Mouse (Mus musculus): ENCODE results near the gene Eef2. TPM values are rescaled to one million over a fixed set of nuclear protein-coding genes. Genes with fewer than 3 reads are reported as not detected.
"Not testable (repeated sequence)": the region's sequence is repeated elsewhere in the genome, so short reads cannot be mapped to it uniquely, and the experiment has no call there.

Gene Eef2
- polyA plus RNA-seq, 1 experiment, result 2,442 TPM

GRCm38 (mm10) chr10:81174617-81175344 lies 1.6 kb upstream of the Eef2 start:
- Histone ChIP-seq H3K27ac (ENCODE audit: insufficient read depth, low read length) (peak overlapping the region; percentile 64), H3K9ac (ENCODE audit: low read depth, poor library complexity, severe bottlenecking) (peak overlapping the region; percentile 37), H3K4me3 (ENCODE audit: low read depth, low read length) (peak overlapping the region; percentile 68), H3K27me3 (ENCODE audit: control insufficient read depth, insufficient read depth, low read length, poor library complexity, severe bottlenecking) (no peaks in the 10 kb centered on the region), H3K36me3 (ENCODE audit: control insufficient read depth, insufficient read depth, low read length, poor library complexity, severe bottlenecking) (peaks cover 29% of the 10 kb centered on the region), H3K4me1 (ENCODE audit: control insufficient read depth, insufficient read depth, low read length) (no peaks in the 10 kb centered on the region), H3K9me3 (replicated peaks; ENCODE audit: control insufficient read depth, insufficient read depth, low read length, poor library complexity, severe bottlenecking) (no peaks in the 10 kb centered on the region)
- no peak for TF ChIP-seq POLR2A (IDR thresholded peaks at IDR 0.05; ENCODE audit: insufficient read depth, low read length)
- no peak for TF ChIP-seq CTCF (IDR thresholded peaks at IDR 0.05; ENCODE audit: low read depth, low read length)
- no peak for TF ChIP-seq EP300 (IDR thresholded peaks at IDR 0.05; ENCODE audit: insufficient read depth, low read depth, low read length)

GRCm38 (mm10) chr10:81175345-81175701 lies 1.1 kb upstream of the Eef2 start:
- H3K27me3 ChIP-seq (ENCODE audit: control insufficient read depth, insufficient read depth, low read length, poor library complexity, severe bottlenecking); H3K4me3 ChIP-seq (ENCODE audit: low read depth, low read length); H3K9me3 ChIP-seq (replicated peaks; ENCODE audit: control insufficient read depth, insufficient read depth, low read length, poor library complexity, severe bottlenecking); H3K4me1 ChIP-seq (ENCODE audit: control insufficient read depth, insufficient read depth, low read length): not testable (repeated sequence)
- Histone ChIP-seq H3K36me3 (ENCODE audit: control insufficient read depth, insufficient read depth, low read length, poor library complexity, severe bottlenecking) (peaks cover 34% of the 10 kb centered on the region), H3K27ac (ENCODE audit: insufficient read depth, low read length) (peak overlapping the region; percentile 39; the same call in 1 of the 2 replicates), H3K9ac (ENCODE audit: low read depth, poor library complexity, severe bottlenecking) (peak overlapping the region; percentile 37; the same call in 1 of the 2 replicates)

DNA sequence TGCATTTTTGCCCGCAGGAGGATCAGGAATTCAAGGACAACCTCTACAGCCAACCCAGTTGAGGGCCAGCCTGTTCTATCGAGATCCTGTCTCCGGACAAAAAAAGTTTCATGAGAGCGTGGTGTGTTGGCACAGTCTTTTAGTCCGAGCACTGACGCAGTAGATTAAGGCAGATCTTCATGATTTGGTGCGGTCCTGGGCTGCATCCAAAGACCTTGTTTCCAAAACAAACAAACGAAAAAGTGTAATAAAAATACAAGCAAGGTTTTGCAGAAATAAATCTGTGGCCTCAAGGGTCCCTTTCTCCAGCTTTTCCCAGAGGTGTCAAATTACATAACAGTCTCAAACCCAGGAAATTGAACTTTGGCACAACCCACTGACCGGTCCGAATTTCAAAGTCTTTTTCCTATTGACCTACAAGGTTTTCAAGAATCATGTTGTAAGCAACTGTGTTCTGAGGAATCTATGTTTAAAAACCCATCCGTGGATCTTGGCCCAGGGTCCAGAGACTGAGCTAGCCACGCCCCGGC lies 430 bp upstream of the Eef2 start:
- peak overlapping the region; percentile 39 for H3K27ac ChIP-seq (ENCODE audit: insufficient read depth, low read length)
- no peaks in the 10 kb centered on the region for H3K9me3 ChIP-seq (replicated peaks; ENCODE audit: control insufficient read depth, insufficient read depth, low read length, poor library complexity, severe bottlenecking)
- H3K9ac ChIP-seq (ENCODE audit: low read depth, poor library complexity, severe bottlenecking), result peak overlapping the region; percentile 37; the same call in 1 of the 2 replicates

DNA sequence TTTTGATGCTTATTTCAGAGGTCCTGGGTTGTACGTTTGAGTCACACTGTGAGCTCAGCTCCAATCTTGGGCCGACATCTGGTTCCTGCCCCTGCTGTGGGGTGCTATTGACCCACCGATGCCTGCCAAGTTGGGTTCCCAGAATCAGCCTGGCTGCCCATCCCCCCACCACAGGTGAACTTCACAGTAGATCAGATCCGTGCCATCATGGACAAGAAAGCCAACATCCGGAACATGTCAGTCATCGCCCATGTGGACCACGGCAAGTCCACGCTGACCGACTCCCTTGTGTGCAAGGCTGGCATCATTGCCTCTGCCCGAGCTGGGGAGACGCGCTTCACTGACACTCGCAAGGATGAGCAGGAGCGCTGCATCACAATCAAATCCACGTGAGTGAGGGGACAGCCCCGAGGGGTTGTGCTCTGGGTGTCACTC lies 1.1 kb downstream of the Eef2 start:
- Histone ChIP-seq H3K4me1 (ENCODE audit: control insufficient read depth, insufficient read depth, low read length) (no peaks in the 10 kb centered on the region), H3K4me3 (ENCODE audit: low read depth, low read length) (peak overlapping the region; percentile 70), H3K27ac (ENCODE audit: insufficient read depth, low read length) (peak overlapping the region; percentile 49), H3K27me3 (ENCODE audit: control insufficient read depth, insufficient read depth, low read length, poor library complexity, severe bottlenecking) (no peaks in the 10 kb centered on the region), H3K9ac (ENCODE audit: low read depth, poor library complexity, severe bottlenecking) (peak overlapping the region; percentile 93), H3K9me3 (replicated peaks; ENCODE audit: control insufficient read depth, insufficient read depth, low read length, poor library complexity, severe bottlenecking) (no peaks in the 10 kb centered on the region), H3K36me3 (ENCODE audit: control insufficient read depth, insufficient read depth, low read length, poor library complexity, severe bottlenecking) (peaks cover 53% of the 10 kb centered on the region)
- no peak for TF ChIP-seq CTCF (IDR thresholded peaks at IDR 0.05; ENCODE audit: low read depth, low read length)
- TF ChIP-seq POLR2A (IDR thresholded peaks at IDR 0.05; ENCODE audit: insufficient read depth, low read length), result no peak
- no peak for TF ChIP-seq EP300 (IDR thresholded peaks at IDR 0.05; ENCODE audit: insufficient read depth, low read depth, low read length)

More for the DNA sequence above, 430 bp upstream of the Eef2 start:
- peak overlapping the region; percentile 55 for H3K4me3 ChIP-seq (ENCODE audit: low read depth, low read length)
- H3K36me3 ChIP-seq (ENCODE audit: control insufficient read depth, insufficient read depth, low read length, poor library complexity, severe bottlenecking), result peaks cover 41% of the 10 kb centered on the region
- H3K27me3 ChIP-seq (ENCODE audit: control insufficient read depth, insufficient read depth, low read length, poor library complexity, severe bottlenecking), result no peaks in the 10 kb centered on the region
- no peak for TF ChIP-seq CTCF (IDR thresholded peaks at IDR 0.05; ENCODE audit: low read depth, low read length)
- no peak for TF ChIP-seq POLR2A (IDR thresholded peaks at IDR 0.05; ENCODE audit: insufficient read depth, low read length)
- TF ChIP-seq EP300 (IDR thresholded peaks at IDR 0.05; ENCODE audit: insufficient read depth, low read depth, low read length), result no peak
- no peaks in the 10 kb centered on the region for H3K4me1 ChIP-seq (ENCODE audit: control insufficient read depth, insufficient read depth, low read length)

GRCm38 (mm10) chr10:81177958-81178712 lies 1.7 kb downstream of the Eef2 start:
- no peaks in the 10 kb centered on the region for H3K9me3 ChIP-seq (replicated peaks; ENCODE audit: control insufficient read depth, insufficient read depth, low read length, poor library complexity, severe bottlenecking)
- TF ChIP-seq EP300 (IDR thresholded peaks at IDR 0.05; ENCODE audit: insufficient read depth, low read depth, low read length) (no peak), POLR2A (IDR thresholded peaks at IDR 0.05; ENCODE audit: insufficient read depth, low read length) (no peak), CTCF (IDR thresholded peaks at IDR 0.05; ENCODE audit: low read depth, low read length) (no peak)
- H3K36me3 ChIP-seq (ENCODE audit: control insufficient read depth, insufficient read depth, low read length, poor library complexity, severe bottlenecking), result peaks cover 53% of the 10 kb centered on the region
- H3K4me3 ChIP-seq (ENCODE audit: low read depth, low read length), result peak overlapping the region; percentile 70
- no peaks in the 10 kb centered on the region for H3K27me3 ChIP-seq (ENCODE audit: control insufficient read depth, insufficient read depth, low read length, poor library complexity, severe bottlenecking)
- H3K27ac ChIP-seq (ENCODE audit: insufficient read depth, low read length), result peak overlapping the region; percentile 49
- peak overlapping the region; percentile 93 for H3K9ac ChIP-seq (ENCODE audit: low read depth, poor library complexity, severe bottlenecking)
- H3K4me1 ChIP-seq (ENCODE audit: control insufficient read depth, insufficient read depth, low read length), result no peaks in the 10 kb centered on the region

GRCm38 (mm10) chr10:81178927-81179326 lies 2.5 kb downstream of the Eef2 start:
- no peaks in the 10 kb centered on the region for H3K27me3 ChIP-seq (ENCODE audit: control insufficient read depth, insufficient read depth, low read length, poor library complexity, severe bottlenecking)
- H3K9me3 ChIP-seq (replicated peaks; ENCODE audit: control insufficient read depth, insufficient read depth, low read length, poor library complexity, severe bottlenecking), result no peaks in the 10 kb centered on the region
- H3K27ac ChIP-seq (ENCODE audit: insufficient read depth, low read length), result peak overlapping the region; percentile 49
- H3K4me3 ChIP-seq (ENCODE audit: low read depth, low read length), result peak overlapping the region; percentile 70
- TF ChIP-seq POLR2A (IDR thresholded peaks at IDR 0.05; ENCODE audit: insufficient read depth, low read length) (no peak), EP300 (IDR thresholded peaks at IDR 0.05; ENCODE audit: insufficient read depth, low read depth, low read length) (no peak), CTCF (IDR thresholded peaks at IDR 0.05; ENCODE audit: low read depth, low read length) (no peak)
- peak overlapping the region; percentile 93 for H3K9ac ChIP-seq (ENCODE audit: low read depth, poor library complexity, severe bottlenecking)
- peaks cover 53% of the 10 kb centered on the region for H3K36me3 ChIP-seq (ENCODE audit: control insufficient read depth, insufficient read depth, low read length, poor library complexity, severe bottlenecking)
- H3K4me1 ChIP-seq (ENCODE audit: control insufficient read depth, insufficient read depth, low read length), result peaks cover 2% of the 10 kb centered on the region

Data from ES-Bruce4 (cell line).